8 mouse cellular contexts compared by ENCODE assay signal in genomic region chr9:56727703-56728684, GRCm38 (mm10).
DNase-seq lines count a peak whose midpoint lies in the region; ATAC-seq and TF ChIP-seq lines count a peak whose summit lies in the region.

No protein-coding gene starts in this region.

- no peak overlapping the region for H3K27ac ChIP-seq in kidney, embryonic 15.5 days
- no peak overlapping the region for H3K27ac ChIP-seq in gastrocnemius, adult 2 months

- H3K9me3 ChIP-seq in kidney, embryonic 15.5 days (replicated peaks), result no peaks in the 10 kb centered on the region

- 0 out of 2 replicates have a peak, but pooled peaks cover 3% of the 10 kb centered on the region for H3K27me3 ChIP-seq in kidney, embryonic 15.5 days

- ATAC-seq in kidney, embryonic 15.5 days (replicated peaks; ENCODE audit: low FRiP score), result no peak

- 0 out of 2 replicates have a peak, but pooled peaks cover 7% of the 10 kb centered on the region for H3K4me1 ChIP-seq in kidney, embryonic 15.5 days

- H3K36me3 ChIP-seq in kidney, embryonic 15.5 days, result no peaks in the 10 kb centered on the region

- intact Hi-C loops in gastrocnemius, adult 2 months (cut with DNase I), result loop anchor here (2.0 to 10.0 kb wide), 4 partner anchors 47 to 97 kb away; no protein-coding TSS in a partner anchor

- peak; percentile 25 for DNase-seq in kidney, adult 11 months
- peak; percentile 79 for DNase-seq in adrenal gland, postnatal 10 days
- peak; percentile 83 for DNase-seq in gastrocnemius, adult 2 months
- peak; percentile 7 to 53 for DNase-seq in kidney, postnatal 36 days
- DNase-seq in retina, embryonic 14.5 days (ENCODE audit: low spot score), result peak; percentile 44
- no peak for DNase-seq in spleen, postnatal 4 days (ENCODE audit: low spot score in 2 of 2)
- no peak for DNase-seq in spleen, postnatal 14 days (ENCODE audit: low spot score in 2 of 2)

- no peak overlapping the region for H3K4me3 ChIP-seq in kidney, embryonic 15.5 days (replicated peaks)
- H3K4me3 ChIP-seq in gastrocnemius, adult 2 months, result no peak overlapping the region

- WGBS in kidney, embryonic 15.5 days, result 55% methylated on average over 15 of the region's 15 CpGs

- no peak overlapping the region for H3K4me2 ChIP-seq in kidney, embryonic 15.5 days

- H3K9ac ChIP-seq in kidney, embryonic 15.5 days, result no peak overlapping the region

- no peak for TF ChIP-seq CTCF in gastrocnemius, adult 2 months (IDR thresholded peaks at IDR 0.05)

Comparison
In these comparisons a context has a peak if more than half of its experiments do, and no peak if none do; other contexts are left out.
1. DNase-seq: peak in kidney, adult 11 months (single experiment), adrenal gland, postnatal 10 days (single experiment), gastrocnemius, adult 2 months (single experiment), kidney, postnatal 36 days (2 of 2) and retina, embryonic 14.5 days (single experiment); none in spleen, postnatal 4 days (0 of 2) and spleen, postnatal 14 days (0 of 2).